Mouse (Mus musculus) limb, embryonic 11.5 days (tissue): ENCODE results near the gene Emc4. TPM values are rescaled to one million over a fixed set of nuclear protein-coding genes. Genes with fewer than 3 reads are reported as not detected.

ENCODE experiments used
- ATAC-seq: fragments of 200-750 bp; cut with Nextera tagmentation; 2 replicates; pipeline ENCODE4 v1.8.0; 2017; ENCODE audit warnings: low read depth; ENCODE audit not compliant: insufficient number of reproducible peaks, low FRiP score, low TSS enrichment
- DNase-seq: peaks from one replicate; pipeline ENCODE4 v3.0.0-alpha.2; 2015; ENCODE audit warnings: low spot score
- H3K27ac ChIP-seq: fragments of 300-500 bp; sonication (generic); replicated peaks from 2 replicates; pipeline ENCODE4 v1.5.1; 2014; ENCODE audit warnings: low read depth, mild to moderate bottlenecking, low read length
- H3K27me3 ChIP-seq: fragments of 300-500 bp; sonication (generic); 2 replicates; pipeline ENCODE4 v1.6.1; 2014; ENCODE audit warnings: mild to moderate bottlenecking, low read length, mixed read lengths; ENCODE audit not compliant: control insufficient read depth, insufficient read depth
- H3K36me3 ChIP-seq: fragments of 300-500 bp; sonication (generic); 2 replicates; pipeline ENCODE4 v1.6.1; 2014; ENCODE audit warnings: mild to moderate bottlenecking, low read length, moderate library complexity, mixed read lengths; ENCODE audit not compliant: control insufficient read depth, insufficient read depth
- H3K4me1 ChIP-seq: fragments of 300-500 bp; sonication (generic); 2 replicates; pipeline ENCODE4 v1.6.1; 2014; ENCODE audit warnings: low read length, mixed read lengths; ENCODE audit not compliant: control insufficient read depth, insufficient read depth
- H3K4me2 ChIP-seq: fragments of 300-500 bp; sonication (generic); 2 replicates; pipeline ENCODE4 v1.6.1; 2014; ENCODE audit warnings: low read depth, mild to moderate bottlenecking, moderate library complexity; ENCODE audit not compliant: severe bottlenecking
- H3K4me3 ChIP-seq: fragments of 300-500 bp; sonication (generic); 2 replicates; pipeline ENCODE4 v1.5.1; 2014; ENCODE audit warnings: low read depth, low read length
- H3K9ac ChIP-seq: fragments of 300-500 bp; sonication (generic); 2 replicates; pipeline ENCODE4 v1.6.1; 2014; ENCODE audit warnings: mild to moderate bottlenecking, low read length
- H3K9me3 ChIP-seq: fragments of 300-500 bp; sonication (generic); 2 replicates; pipeline ENCODE4 v1.6.1; 2016; ENCODE audit warnings: low read length; ENCODE audit not compliant: control insufficient read depth
- WGBS: fragments of 180-500 bp; shearing (Covaris S2); extraction: QIAGEN DNeasy Blood & Tissue Kit; methylation state at CpG from one replicate; pipeline ENCODE4 v1.1.7; 2014; 5-methylcytosine and 5-hydroxymethylcytosine counted together
- polyA plus RNA-seq: library from polyadenylated mRNA; unstranded; fragments of >200 nt; fragmentation: Nextera tagmentation; extraction: Ambion mirVana; gene quantifications from 2 replicates; pipeline ENCODE4 v1.2.1, GENCODE M21; 2014

Gene Emc4
- polyA plus RNA-seq, 1 experiment from 2014 or later, result 106 TPM

GRCm38 (mm10) chr2:112359611-112360010 is 8.2 kb downstream of the Emc4 start:
- Histone ChIP-seq H3K4me2 (no peak overlapping the region), H3K4me3 (no peak overlapping the region), H3K9me3 (no peaks in the 10 kb centered on the region), H3K9ac (no peak overlapping the region), H3K27ac (no peak overlapping the region), H3K4me1 (no peaks in the 10 kb centered on the region), H3K27me3 (no peaks in the 10 kb centered on the region), H3K36me3 (peaks cover 3% of the 10 kb centered on the region; the same call in 1 of the 2 replicates)
- DNase-seq (no peak), ATAC-seq (no peak)
- 82% methylated on average over 2 of the region's 2 CpGs for WGBS

DNA sequence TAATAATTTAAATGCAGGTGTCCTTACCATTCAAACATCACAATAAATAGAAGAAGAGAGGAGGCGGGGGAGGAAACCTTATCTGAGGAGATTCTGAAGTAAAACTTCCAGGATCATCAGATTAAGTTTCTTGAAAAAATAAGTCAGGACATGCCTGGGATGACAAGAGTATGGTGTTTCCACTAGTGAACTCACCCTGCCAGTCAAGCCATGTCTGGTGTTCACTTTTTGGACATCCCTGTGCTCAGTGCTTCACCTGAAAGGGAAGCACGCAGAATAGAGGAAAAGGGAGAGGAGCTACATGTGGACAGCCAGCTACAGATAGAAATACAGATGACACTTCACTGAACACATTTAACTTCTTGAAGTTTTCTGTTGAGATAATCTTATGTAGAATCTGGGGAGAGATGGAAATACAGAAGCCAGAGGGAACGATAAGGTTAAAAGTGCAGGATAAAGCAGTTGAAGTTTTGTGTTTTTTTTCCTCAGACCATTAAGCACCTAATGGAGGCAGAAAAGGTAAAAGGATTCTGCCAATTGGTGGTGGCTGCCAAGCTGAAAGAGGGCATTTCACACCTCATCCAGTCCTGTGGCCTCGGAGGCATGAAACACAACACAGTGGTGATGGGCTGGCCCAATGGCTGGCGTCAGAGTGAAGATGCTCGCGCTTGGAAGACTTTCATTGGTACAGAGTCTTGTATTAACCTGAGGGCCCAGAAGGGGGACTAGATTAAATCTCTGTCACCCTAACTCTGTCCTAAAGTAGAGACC is 14.0 kb downstream of the Emc4 start:
- Histone ChIP-seq H3K4me3 (no peak overlapping the region), H3K9ac (no peak overlapping the region), H3K4me1 (no peaks in the 10 kb centered on the region), H3K36me3 (no peaks in the 10 kb centered on the region; the same call in none of the 2 replicates), H3K4me2 (no peak overlapping the region), H3K27ac (no peak overlapping the region), H3K9me3 (no peaks in the 10 kb centered on the region), H3K27me3 (no peaks in the 10 kb centered on the region)
- no peak for DNase-seq
- ATAC-seq, result no peak
- WGBS, result 87% methylated on average over 7 of the region's 7 CpGs

DNA sequence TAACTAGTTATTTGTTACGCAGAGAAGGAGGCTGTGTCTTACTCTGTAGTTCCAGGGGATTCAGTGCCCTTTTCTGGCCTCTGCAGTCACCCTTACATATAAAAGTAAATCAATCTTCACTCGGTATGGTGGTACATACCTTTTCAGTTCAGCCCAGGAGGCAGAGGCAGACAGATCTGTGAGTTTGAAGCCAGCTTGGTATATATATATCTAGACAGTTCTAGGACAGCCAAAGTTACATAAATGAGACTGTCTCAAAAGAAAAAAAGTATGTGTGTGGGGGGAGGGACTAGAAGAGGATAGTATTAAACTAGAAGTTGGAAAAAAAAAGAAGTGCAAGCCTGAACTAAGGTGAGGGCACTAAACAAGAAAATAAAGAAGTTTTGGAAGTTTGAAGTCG is 19.6 kb downstream of the Emc4 start:
- DNase-seq, result no peak
- Histone ChIP-seq H3K4me2 (no peak overlapping the region), H3K27me3 (no peaks in the 10 kb centered on the region), H3K4me3 (no peak overlapping the region), H3K9ac (no peak overlapping the region), H3K4me1 (no peaks in the 10 kb centered on the region), H3K27ac (no peak overlapping the region), H3K36me3 (no peaks in the 10 kb centered on the region; the same call in 1 of the 2 replicates), H3K9me3 (no peaks in the 10 kb centered on the region)
- WGBS, result 91% methylated on average over 3 of the region's 3 CpGs
- no peak for ATAC-seq

DNA sequence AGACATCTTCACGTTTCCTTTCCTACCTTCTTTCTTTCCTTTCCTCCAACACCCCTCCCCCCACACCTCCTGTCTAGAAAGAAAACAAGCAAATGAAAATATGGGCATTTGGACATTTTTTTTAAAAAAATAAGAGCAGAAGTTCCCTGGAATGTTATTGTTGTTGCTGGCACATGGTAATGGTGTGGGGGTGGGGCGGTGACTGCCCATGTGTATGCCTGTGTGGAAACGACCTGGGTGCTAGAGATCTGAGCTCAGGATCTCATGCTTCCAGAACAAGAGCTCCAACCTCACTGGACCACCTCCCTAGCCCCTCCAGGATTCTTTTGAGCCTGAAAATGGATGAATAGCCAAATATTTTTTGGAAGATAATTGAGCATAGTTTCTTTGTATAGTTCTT is 26.7 kb downstream of the Emc4 start:
- no peaks in the 10 kb centered on the region for H3K4me1 ChIP-seq
- DNase-seq, result no peak
- H3K9ac ChIP-seq, result no peak overlapping the region
- ATAC-seq, result no peak
- H3K4me2 ChIP-seq, result no peak overlapping the region
- H3K27me3 ChIP-seq, result no peaks in the 10 kb centered on the region
- H3K9me3 ChIP-seq, result no peaks in the 10 kb centered on the region
- no peak overlapping the region for H3K4me3 ChIP-seq
- H3K36me3 ChIP-seq, result no peaks in the 10 kb centered on the region
- H3K27ac ChIP-seq, result no peak overlapping the region
- 74% methylated on average over 3 of the region's 3 CpGs for WGBS

DNA sequence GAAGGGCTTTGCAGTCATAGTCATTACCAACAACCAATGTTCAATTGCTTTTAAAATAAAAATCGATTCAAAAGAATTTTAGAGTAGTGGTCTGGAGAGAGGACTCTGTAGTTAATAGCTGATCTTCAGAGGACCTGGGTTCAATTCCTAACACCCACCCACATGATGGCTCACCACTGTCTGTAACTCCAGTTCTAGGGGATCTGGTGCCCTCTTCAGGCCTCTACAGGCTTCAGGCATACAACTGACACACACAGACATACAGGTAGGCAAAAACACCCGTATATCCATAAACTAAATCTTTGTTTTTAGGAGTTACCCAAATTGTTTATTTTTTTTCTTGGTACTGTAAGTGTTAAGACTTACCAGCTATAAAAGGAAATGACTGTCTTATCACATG is 28.1 kb downstream of the Emc4 start:
- H3K4me2 ChIP-seq, result no peak overlapping the region
- H3K27me3 ChIP-seq, result no peaks in the 10 kb centered on the region
- H3K9ac ChIP-seq, result no peak overlapping the region
- no peak overlapping the region for H3K27ac ChIP-seq
- no peak for ATAC-seq
- no peaks in the 10 kb centered on the region for H3K9me3 ChIP-seq
- WGBS, result 90% methylated on average over 2 of the region's 2 CpGs
- DNase-seq, result no peak
- H3K36me3 ChIP-seq, result no peaks in the 10 kb centered on the region
- H3K4me3 ChIP-seq, result no peak overlapping the region
- H3K4me1 ChIP-seq, result no peaks in the 10 kb centered on the region

GRCm38 (mm10) chr2:112337211-112337610 is 30.6 kb downstream of the Emc4 start:
- WGBS, result 96% methylated on average over 6 of the region's 6 CpGs

DNA sequence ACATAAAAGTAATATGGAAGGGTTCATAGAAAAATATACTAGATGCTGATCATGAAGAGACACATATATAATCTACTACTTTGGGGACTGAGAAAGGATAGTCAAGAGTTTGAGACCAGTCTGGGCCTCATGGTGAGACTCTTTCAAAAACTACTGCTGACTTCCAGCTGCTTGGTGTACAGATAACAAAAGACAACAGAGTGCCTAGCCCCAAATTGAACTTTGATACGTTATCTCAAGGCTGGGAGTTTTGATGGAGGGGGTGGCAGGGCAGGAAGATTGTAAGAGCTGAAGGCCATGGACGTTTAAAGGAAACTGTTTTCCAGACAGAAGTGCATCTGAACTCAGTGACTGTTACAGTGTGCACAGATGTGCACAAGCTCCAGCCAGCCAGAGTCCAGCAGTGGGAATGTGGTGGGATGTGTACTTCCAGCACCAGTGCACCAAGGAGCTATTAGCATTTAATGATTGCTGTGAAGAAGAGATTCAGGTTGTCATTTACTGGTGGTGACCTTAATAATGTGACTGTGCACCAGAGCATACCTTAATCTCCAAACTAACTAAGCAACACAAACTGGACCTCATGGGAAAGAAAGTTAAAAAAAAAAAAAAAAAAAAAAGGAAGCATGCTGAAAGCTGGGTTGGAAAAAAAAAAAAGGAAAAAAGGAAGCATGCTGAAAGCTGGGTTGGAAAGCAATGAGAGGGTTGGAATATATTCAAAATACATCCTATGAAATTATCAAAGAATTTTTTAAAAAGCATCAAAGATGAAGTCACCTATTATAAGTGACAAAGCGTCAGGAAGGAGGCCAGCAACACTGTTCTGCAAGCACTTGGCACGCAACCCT is 35.6 kb downstream of the Emc4 start:
- H3K4me3 ChIP-seq, result no peak overlapping the region
- DNase-seq (no peak), ATAC-seq (no peak)
- no peak overlapping the region for H3K9ac ChIP-seq
- no peak overlapping the region for H3K4me2 ChIP-seq
- H3K27ac ChIP-seq, result no peak overlapping the region
- H3K9me3 ChIP-seq, result no peaks in the 10 kb centered on the region
- no peaks in the 10 kb centered on the region for H3K27me3 ChIP-seq
- 79% methylated on average over 4 of the region's 4 CpGs for WGBS
- no peaks in the 10 kb centered on the region for H3K36me3 ChIP-seq
- H3K4me1 ChIP-seq, result no peaks in the 10 kb centered on the region

More at GRCm38 (mm10) chr2:112337211-112337610, 30.6 kb downstream of the Emc4 start:
- H3K27ac ChIP-seq, result no peak overlapping the region
- no peak overlapping the region for H3K9ac ChIP-seq
- H3K4me2 ChIP-seq, result no peak overlapping the region
- no peaks in the 10 kb centered on the region for H3K27me3 ChIP-seq
- H3K4me1 ChIP-seq, result no peaks in the 10 kb centered on the region
- H3K4me3 ChIP-seq, result no peak overlapping the region
- no peaks in the 10 kb centered on the region for H3K9me3 ChIP-seq
- ATAC-seq (no peak), DNase-seq (no peak)
- no peaks in the 10 kb centered on the region for H3K36me3 ChIP-seq

DNA sequence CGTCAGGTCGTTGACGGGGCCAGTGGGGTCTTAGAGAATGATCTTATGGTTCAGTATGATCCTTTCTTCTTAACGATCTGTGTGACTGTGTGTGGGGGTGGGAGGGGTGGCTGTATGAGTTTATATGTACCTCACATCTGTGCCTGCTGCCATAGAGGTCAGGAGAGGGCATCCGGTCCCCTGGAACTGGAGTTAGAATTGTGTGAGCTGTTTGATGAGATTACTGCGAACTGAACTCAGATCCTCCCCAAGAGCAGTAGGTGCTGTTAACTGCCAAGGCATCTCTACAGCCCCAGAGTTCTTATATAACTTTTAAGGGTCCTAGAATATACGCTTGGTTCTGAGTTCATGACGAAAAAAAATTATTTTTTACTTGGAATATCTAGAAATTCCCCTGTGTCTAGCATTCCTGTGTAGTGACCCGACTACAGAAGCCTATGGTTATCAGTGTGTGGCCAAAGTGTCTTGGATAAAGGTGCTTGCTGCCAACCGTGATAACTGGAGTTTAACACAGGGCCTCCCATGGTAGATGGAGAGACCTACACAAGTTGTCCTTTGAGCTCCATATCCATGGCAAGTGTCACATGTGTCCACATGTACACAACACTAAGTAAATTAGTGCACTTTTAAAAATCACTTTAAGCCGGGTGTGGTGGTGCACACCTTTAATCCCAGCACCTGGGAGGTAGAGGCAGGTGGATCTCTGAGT is 39.6 kb downstream of the Emc4 start:
- H3K4me3 ChIP-seq, result no peak overlapping the region
- H3K9ac ChIP-seq, result no peak overlapping the region
- no peaks in the 10 kb centered on the region for H3K4me1 ChIP-seq
- no peaks in the 10 kb centered on the region for H3K36me3 ChIP-seq
- no peaks in the 10 kb centered on the region for H3K9me3 ChIP-seq
- 70% methylated on average over 11 of the region's 11 CpGs for WGBS
- no peaks in the 10 kb centered on the region for H3K27me3 ChIP-seq
- no peak overlapping the region for H3K4me2 ChIP-seq
- no peak for DNase-seq
- no peak overlapping the region for H3K27ac ChIP-seq
- no peak for ATAC-seq
